Mouse (Mus musculus) brain, embryonic 14.5 days (tissue): Measurements from ENCODE around the gene Kctd18. TPM values are rescaled to one million over a fixed set of nuclear protein-coding genes. Genes with fewer than 3 reads are reported as not detected.

Experiments used
- DNase-seq: peaks from one replicate; pipeline ENCODE4 v3.0.0-alpha.2; 2011; ENCODE audit warnings: low read depth
- CTCF ChIP-seq: fragments of 200-500 bp; IDR thresholded peaks from 2 replicates; pipeline ENCODE4 v1.5.1; 2012; ENCODE audit warnings: inconsistent platforms, mild to moderate bottlenecking, moderate library complexity, borderline replicate concordance; ENCODE audit not compliant: insufficient read depth, insufficient read length; ENCODE audit errors: extremely low read depth
- POLR2A ChIP-seq: fragments of 200-500 bp; IDR thresholded peaks from 2 replicates; pipeline ENCODE4 v1.6.1; 2012; ENCODE audit warnings: mild to moderate bottlenecking, inconsistent platforms, borderline replicate concordance; ENCODE audit not compliant: poor library complexity, insufficient read depth, insufficient read length, severe bottlenecking; ENCODE audit errors: extremely low read depth
- polyA plus RNA-seq: library from polyadenylated mRNA; depleted of rRNA; stranded (reverse); fragments of >200 nt; gene quantifications from 2 replicates; pipeline ENCODE4 v1.2.3, GENCODE M21; 2012

Kctd18 gene
- polyA plus RNA-seq, 1 experiment: 33.5 TPM

GRCm38 (mm10) chr1:57969327-57970271 is 49.2 kb downstream of the Kctd18 start:
- peak; percentile 95 for DNase-seq
- TF ChIP-seq POLR2A (peak; percentile 97), CTCF (peak; percentile 85)

GRCm38 (mm10) chr1:57955774-57956173 is 63.0 kb downstream of the Kctd18 start:
- DNase-seq: no peak

GRCm38 (mm10) chr1:57954376-57954765 is 64.4 kb downstream of the Kctd18 start:
- TF ChIP-seq CTCF (no peak), POLR2A (no peak)

More at GRCm38 (mm10) chr1:57955774-57956173, 63.0 kb downstream of the Kctd18 start:
- no peak for TF ChIP-seq CTCF
- no peak for TF ChIP-seq POLR2A

GRCm38 (mm10) chr1:57953586-57954375 is 65.0 kb downstream of the Kctd18 start:
- TF ChIP-seq CTCF (no peak), POLR2A (no peak)
- DNase-seq: no peak

More at GRCm38 (mm10) chr1:57954376-57954765, 64.4 kb downstream of the Kctd18 start:
- no peak for DNase-seq

- DNase-seq: no peak
- TF ChIP-seq POLR2A (no peak), CTCF (no peak)
These were observed 66.2 kb downstream of the Kctd18 start for GRCm38 (mm10) chr1:57952509-57952908.

GRCm38 (mm10) chr1:57949716-57950115 is 69.0 kb downstream of the Kctd18 start:
- no peak for DNase-seq
- no peak for TF ChIP-seq CTCF

- TF ChIP-seq POLR2A: no peak
- TF ChIP-seq CTCF: peak; percentile 66; the same call in 1 of the 2 replicates
- peak; percentile 79 for DNase-seq
These were observed 69.6 kb downstream of the Kctd18 start for GRCm38 (mm10) chr1:57949195-57949594.

- TF ChIP-seq POLR2A (no peak), CTCF (no peak)
- no peak for DNase-seq
These were observed 71.0 kb downstream of the Kctd18 start for GRCm38 (mm10) chr1:57947552-57948347.

- DNase-seq: peak; percentile 40
- no peak for TF ChIP-seq POLR2A
- no peak for TF ChIP-seq CTCF
These were observed 76.5 kb downstream of the Kctd18 start for GRCm38 (mm10) chr1:57942215-57942614.

GRCm38 (mm10) chr1:57941734-57942133 is 77.0 kb downstream of the Kctd18 start:
- DNase-seq: peak; percentile 42
- TF ChIP-seq CTCF: no peak
- no peak for TF ChIP-seq POLR2A
